Mouse (Mus musculus) cerebellum, adult 8-10 months (tissue): ENCODE results near the gene Gng4.
"Not testable (repeated sequence)": the region's sequence is repeated elsewhere in the genome, so short reads cannot be mapped to it uniquely, and the experiment has no call there.

Experiments
- DNase-seq: peaks from one replicate; pipeline ENCODE4 v3.0.0; 2022

Gene Gng4

DNA sequence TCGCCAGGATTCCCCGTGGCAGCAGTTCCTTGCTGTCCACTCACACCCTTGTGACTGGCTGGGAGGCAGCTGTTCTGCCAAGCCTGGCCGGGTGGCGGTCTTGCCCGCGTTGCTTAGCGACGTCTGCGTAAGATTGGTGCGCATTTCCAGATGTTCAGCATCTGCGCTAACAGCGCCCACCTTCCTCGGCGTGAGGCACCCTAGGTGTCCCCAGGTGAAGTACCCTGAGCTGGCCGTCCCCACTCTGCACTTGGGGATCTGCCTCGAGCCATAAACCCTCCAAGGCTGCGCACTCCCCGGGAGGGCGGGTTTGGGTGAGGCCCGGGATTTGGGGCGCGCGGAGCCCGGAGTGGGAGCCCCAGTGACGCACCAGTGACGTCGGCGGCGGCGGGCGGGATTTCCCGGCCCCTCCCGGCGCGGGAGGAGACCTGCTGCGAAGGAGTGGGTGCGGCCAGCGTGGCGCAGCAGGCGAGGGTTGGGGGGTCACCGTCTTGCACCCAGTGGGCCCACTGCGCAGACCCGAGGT is at the start of gene Gng4:
Gene Gng4 (plus strand): TSS at position 166 of the 526 bp plus-strand sequence.
- DNase-seq, result peak; percentile 16

DNA sequence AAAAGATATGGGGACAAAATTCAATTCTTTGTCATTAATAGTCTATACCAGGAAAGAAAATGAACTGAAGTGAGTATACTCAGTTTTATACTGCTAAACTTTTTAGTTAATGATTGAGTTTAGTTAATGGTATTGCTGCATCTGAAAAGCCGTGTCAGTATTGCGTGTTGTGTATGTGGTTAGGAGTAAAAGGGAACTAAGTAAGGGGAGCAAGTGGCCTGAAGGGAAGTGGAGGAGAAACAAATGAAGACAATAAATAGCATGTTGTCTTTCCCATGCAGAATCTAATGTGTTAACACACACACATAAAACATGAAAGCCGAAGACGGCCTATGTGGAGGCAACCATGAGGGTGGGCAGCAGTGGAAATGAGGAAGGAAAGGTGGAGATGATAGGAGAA is 44.6 kb upstream of the Gng4 start:
- DNase-seq, result no peak

DNA sequence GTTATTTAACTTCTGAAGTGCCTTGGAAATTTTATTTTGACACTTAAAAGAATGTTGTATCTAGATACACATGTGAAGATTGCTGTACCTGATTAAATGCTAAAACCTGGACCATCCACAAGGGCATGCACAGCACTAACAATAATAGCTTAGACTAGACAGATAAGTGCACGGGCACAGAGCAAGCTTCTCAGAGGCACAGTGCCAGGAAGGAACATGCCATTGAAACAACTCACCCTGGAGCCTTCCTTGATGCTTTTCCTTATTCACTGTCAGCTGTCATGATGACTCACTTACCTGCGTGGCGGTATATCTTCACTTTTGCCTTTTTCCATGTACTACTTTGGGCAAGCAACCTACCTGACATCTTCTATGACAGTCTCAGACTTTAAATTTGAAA is 37.9 kb upstream of the Gng4 start:
- DNase-seq, result no peak

DNA sequence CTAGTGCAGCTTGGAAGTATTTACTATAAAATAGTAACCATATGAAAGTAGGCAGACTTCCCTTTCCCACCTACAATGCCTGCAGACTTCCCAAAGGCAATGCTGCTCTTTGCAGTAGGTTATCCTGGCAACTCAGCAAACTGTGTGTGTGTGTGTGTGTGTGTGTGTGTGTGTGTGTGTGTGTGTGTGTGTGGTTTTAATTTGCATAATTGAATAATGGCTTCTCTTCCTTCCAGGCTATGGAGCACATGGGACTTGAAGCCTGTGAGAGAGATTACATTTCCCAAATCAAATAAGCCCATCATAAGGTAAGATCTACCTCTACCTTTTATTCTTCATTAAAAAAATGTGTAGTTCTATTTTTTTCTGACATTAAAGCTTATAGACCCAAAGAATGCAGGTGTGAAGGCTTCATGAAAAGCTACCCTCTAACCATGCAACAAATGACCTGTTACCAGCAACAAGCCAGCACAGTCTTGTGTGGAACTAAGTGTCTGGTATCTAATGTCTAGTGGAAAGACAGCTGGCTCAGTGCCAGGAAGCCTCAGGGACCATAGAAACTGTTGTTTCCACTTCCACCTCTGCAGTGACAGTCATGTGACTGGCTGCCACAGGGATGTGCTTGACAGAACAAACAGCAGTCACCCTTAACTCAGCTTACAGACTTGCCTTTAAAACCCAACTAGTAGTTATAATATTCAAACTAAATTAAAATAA is 7.9 kb upstream of the Gng4 start:
- no peak for DNase-seq

DNA sequence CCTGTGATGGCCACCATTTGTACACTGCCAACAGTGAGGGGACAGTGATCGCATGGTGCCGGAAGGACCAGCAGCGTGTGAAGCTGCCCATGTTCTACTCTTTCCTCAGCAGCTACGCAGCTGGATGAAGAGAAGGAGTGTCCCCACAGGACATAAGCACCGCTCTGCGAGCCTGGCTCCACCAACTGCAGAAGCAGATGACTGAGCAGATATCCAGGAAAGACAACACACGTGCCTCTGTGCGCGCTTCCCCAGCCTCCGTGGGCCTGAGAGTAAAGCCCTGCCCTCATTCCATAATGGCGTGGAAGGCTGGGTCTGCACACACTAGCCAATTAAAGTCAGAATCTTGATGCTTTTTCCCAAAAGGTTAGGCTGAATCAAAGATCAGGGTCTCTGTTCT is 6.8 kb upstream of the Gng4 start:
- DNase-seq, result no peak

DNA sequence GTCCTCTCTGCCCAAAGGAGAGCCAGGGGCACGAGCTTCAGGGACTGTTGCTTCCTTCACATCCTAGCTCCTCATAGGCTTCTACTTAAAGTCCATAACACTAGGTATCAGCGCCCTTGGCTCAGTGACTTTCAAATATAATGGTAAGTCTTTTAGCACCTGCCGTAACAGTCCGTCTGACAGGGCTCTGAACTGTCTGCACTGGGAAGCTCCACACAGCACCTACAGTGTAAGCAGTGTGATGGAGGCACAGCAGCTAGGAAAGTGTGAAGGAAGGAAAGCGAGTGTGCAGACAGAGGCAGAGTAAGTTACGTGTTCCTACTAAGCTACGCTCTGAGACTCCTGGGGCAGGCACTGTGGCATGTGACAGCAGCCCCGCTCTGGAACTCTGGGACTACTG is 6.2 kb upstream of the Gng4 start:
- no peak for DNase-seq

- DNase-seq, result no peak
Measured at GRCm38 (mm10) chr13:13778837-13779458, 4.9 kb upstream of the Gng4 start.

DNA sequence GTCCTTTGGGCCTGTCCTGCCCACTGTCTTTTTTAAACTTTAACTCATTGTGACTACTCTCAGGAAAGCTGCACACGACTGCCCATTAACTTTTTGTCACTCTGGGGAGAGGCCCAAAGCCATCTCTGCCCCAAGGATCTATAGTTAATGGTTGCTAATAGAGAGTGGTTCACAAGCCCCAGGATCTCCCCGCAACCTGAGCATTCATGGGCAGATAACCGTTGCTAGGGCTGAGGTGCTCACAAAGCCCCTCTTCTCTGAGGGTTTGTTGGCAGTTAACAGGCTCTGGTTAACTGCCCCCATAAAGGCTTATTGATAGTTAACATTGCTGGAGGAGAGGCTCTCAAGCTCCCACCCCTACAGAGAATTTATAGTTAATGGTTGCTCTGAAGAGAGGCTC is 3.6 kb upstream of the Gng4 start:
- DNase-seq, result no peak

DNA sequence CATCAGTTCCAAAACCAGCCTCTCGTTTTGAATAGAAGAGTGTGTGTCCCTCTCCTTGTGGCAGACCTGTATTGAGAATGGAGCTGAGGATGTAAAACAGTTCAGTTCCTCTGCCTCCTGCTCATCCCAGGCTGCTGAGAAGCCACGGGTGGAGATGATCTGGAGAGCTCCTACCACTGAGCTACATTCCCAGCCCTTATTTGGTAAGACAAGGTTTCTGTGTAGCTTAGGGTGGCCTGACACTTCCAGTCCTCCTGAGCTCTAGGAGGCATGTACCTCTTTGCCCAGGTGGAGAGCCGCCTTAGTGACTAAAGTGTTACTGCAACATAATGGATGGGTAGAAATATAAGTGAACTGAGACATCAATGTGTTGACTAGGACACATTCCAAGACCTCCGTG is 2.8 kb upstream of the Gng4 start:
- no peak for DNase-seq

DNA sequence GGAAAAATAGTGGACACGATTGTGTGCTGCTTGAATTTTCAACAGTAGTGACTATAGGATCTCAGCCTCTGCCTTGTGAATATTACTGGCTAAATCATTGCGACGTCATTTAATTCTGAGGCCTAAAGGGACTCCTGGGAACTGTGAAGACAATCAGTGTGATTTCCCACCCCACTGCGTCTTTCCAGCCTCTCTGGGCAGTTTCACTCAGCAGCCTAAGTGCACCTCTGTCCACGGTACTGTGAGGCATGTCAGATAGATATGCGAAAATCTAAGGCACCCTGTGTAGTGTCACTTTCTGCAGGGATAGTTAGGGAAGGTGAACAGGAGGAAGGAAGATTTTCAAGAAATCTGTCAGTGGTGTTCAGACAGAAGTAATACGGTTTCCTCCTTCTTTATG is 563 bp upstream of the Gng4 start:
- no peak for DNase-seq

- no peak for DNase-seq
Measured at GRCm38 (mm10) chr13:13784420-13784936, 619 bp downstream of the Gng4 start.

GRCm38 (mm10) chr13:13784981-13785783 is 1.3 kb downstream of the Gng4 start:
- DNase-seq, result no peak

GRCm38 (mm10) chr13:13786971-13787370 is 3.1 kb downstream of the Gng4 start:
- DNase-seq, result no peak

GRCm38 (mm10) chr13:13788070-13788469 is 4.2 kb downstream of the Gng4 start:
- no peak for DNase-seq

DNA sequence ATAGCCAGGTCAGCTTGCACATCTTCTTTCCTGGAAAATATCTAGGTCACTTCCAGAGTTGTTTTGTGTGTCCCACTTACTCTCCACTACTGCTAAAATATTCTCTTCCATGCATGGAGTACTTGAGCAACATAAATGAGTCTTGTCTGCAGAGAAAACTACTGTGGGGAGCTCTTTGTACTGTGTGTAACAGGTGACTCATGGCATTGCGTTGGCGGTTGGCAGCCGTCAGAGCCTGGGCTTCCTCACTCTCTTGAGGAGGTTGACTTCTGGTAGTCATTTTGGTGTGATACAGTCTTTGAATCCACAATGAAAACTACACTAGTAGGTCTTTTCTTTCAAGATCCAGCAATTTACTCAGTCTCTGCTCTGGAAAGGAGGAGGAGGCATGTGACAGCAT is 8.1 kb downstream of the Gng4 start:
- no peak for DNase-seq

GRCm38 (mm10) chr13:13795166-13795832 is 11.4 kb downstream of the Gng4 start:
- no peak for DNase-seq

GRCm38 (mm10) chr13:13796082-13796481 is 12.2 kb downstream of the Gng4 start:
- no peak for DNase-seq

- not testable (repeated sequence) for DNase-seq
Measured at GRCm38 (mm10) chr13:13797816-13798215, 14.0 kb downstream of the Gng4 start.

DNA sequence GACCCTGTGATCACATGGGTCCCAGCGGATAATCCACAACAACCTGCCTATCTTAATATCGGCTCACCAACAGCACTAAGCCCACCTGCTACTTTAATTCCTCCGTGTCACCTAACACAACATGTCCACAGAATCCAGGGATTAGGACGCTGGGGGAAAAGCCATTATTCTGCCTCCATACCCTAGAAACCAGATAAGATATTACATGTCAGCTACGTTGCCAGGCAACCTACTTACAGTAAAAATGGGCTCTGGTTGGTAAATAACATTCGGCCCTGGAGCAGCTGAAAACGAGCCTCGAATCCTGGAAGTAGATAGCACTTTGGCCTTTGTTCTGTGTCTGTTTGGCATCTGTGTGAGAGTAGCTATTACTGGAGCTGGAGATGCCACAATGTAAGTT is 14.9 kb downstream of the Gng4 start:
- DNase-seq, result no peak

GRCm38 (mm10) chr13:13808337-13809132 is 24.7 kb downstream of the Gng4 start:
- DNase-seq, result no peak

DNA sequence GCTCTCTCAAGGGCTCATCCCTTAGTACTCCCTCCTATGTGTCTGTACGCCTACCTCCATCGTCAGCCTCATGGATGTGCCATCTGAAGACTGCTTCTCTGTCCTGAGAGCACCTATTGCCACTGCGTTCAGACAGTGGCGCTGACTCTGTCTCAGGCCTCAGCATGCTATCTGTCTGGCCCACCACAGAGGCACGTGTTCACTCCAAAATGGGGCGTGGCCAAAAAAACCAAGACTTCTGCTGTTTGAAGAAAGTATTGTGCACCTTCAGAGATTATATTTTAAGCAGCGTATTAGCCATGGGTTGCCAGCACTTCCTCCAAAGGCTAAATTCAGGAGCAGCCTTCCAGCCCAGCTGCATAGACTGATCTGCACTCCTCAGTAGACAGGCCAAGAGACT is 27.0 kb downstream of the Gng4 start:
- DNase-seq, result no peak

- DNase-seq, result no peak
Measured at GRCm38 (mm10) chr13:13818696-13819095, 34.8 kb downstream of the Gng4 start.
